Mouse (Mus musculus) midbrain, embryonic 16.5 days (tissue): ENCODE measurements around the gene A230072I06Rik. TPM values are rescaled to one million over a fixed set of nuclear protein-coding genes. Genes with fewer than 3 reads are reported as not detected.

Experiments
- ATAC-seq: fragments of 200-750 bp; cut with Nextera tagmentation; 2 replicates; pipeline ENCODE4 v1.8.0; 2017; ENCODE audit warnings: moderate TSS enrichment
- H3K27ac ChIP-seq: fragments of 300-500 bp; sonication (generic); 2 replicates; pipeline ENCODE4 v1.5.1; 2014; ENCODE audit warnings: mild to moderate bottlenecking, low read length, mixed read lengths
- H3K27me3 ChIP-seq: fragments of 300-500 bp; sonication (generic); 2 replicates; pipeline ENCODE4 v1.6.1; 2014; ENCODE audit warnings: low read depth, low read length, mixed read lengths; ENCODE audit not compliant: control insufficient read depth, insufficient read depth
- H3K36me3 ChIP-seq: fragments of 300-500 bp; sonication (generic); 2 replicates; pipeline ENCODE4 v1.6.1; 2014; ENCODE audit warnings: mild to moderate bottlenecking, low read length, moderate library complexity, mixed read lengths; ENCODE audit not compliant: control insufficient read depth, insufficient read depth
- H3K4me1 ChIP-seq: fragments of 300-500 bp; sonication (generic); 2 replicates; pipeline ENCODE4 v1.6.1; 2014; ENCODE audit warnings: mild to moderate bottlenecking, low read length, mixed read lengths; ENCODE audit not compliant: control insufficient read depth, insufficient read depth
- H3K4me2 ChIP-seq: fragments of 300-500 bp; sonication (generic); 2 replicates; pipeline ENCODE4 v1.6.1; 2014; ENCODE audit warnings: mild to moderate bottlenecking, low read length, mixed read lengths
- H3K4me3 ChIP-seq: fragments of 300-500 bp; sonication (generic); 2 replicates; pipeline ENCODE4 v1.5.1; 2014; ENCODE audit warnings: low read depth, mild to moderate bottlenecking, low read length, moderate library complexity, mixed read lengths
- H3K9ac ChIP-seq: fragments of 300-500 bp; sonication (generic); 2 replicates; pipeline ENCODE4 v1.6.1; 2014; ENCODE audit warnings: low read depth, low read length, mixed read lengths
- H3K9me3 ChIP-seq: fragments of 300-500 bp; sonication (generic); replicated peaks from 2 replicates; pipeline ENCODE4 v1.6.1; 2014; ENCODE audit warnings: mild to moderate bottlenecking, low read length, mixed read lengths; ENCODE audit not compliant: control insufficient read depth, poor library complexity, severe bottlenecking
- WGBS: fragments of 180-500 bp; shearing (Covaris S2); extraction: QIAGEN DNeasy Blood & Tissue Kit; methylation state at CpG from one replicate; pipeline ENCODE4 v1.1.7; 2014; 5-methylcytosine and 5-hydroxymethylcytosine counted together
- polyA plus RNA-seq: library from polyadenylated mRNA; unstranded; fragments of >200 nt; fragmentation: Nextera tagmentation; extraction: Ambion mirVana; gene quantifications from 2 replicates; pipeline ENCODE4 v1.2.1, GENCODE M21; 2015

Gene A230072I06Rik
- polyA plus RNA-seq, 1 experiment from 2014 or later = not detected

GRCm38 (mm10) chr8:12314258-12314657, 35.6 kb downstream of the A230072I06Rik start:
- Histone ChIP-seq H3K4me3 (no peak overlapping the region), H3K36me3 (no peaks in the 10 kb centered on the region), H3K4me1 (peaks cover 5% of the 10 kb centered on the region), H3K9me3 (no peaks in the 10 kb centered on the region), H3K4me2 (no peak overlapping the region), H3K27ac (no peak overlapping the region), H3K27me3 (peaks cover 37% of the 10 kb centered on the region), H3K9ac (no peak overlapping the region)
- 40% methylated on average over 11 of the region's 11 CpGs for WGBS
- ATAC-seq = no peak

- Histone ChIP-seq H3K4me2 (no peak overlapping the region), H3K9me3 (no peaks in the 10 kb centered on the region), H3K36me3 (no peaks in the 10 kb centered on the region), H3K27me3 (peaks cover 38% of the 10 kb centered on the region), H3K27ac (no peak overlapping the region), H3K4me1 (peaks cover 9% of the 10 kb centered on the region), H3K9ac (no peak overlapping the region), H3K4me3 (no peak overlapping the region)
- 49% methylated on average over 5 of the region's 5 CpGs for WGBS
- ATAC-seq = no peak
Observed at GRCm38 (mm10) chr8:12315177-12315576, 36.6 kb downstream of the A230072I06Rik start.

GRCm38 (mm10) chr8:12319755-12320455, 41.3 kb downstream of the A230072I06Rik start:
- 42% methylated on average over 11 of the region's 11 CpGs for WGBS
- Histone ChIP-seq H3K4me2 (no peak overlapping the region), H3K36me3 (no peaks in the 10 kb centered on the region), H3K4me3 (no peak overlapping the region), H3K4me1 (peaks cover 12% of the 10 kb centered on the region; the same call in 1 of the 2 replicates), H3K9me3 (no peaks in the 10 kb centered on the region), H3K27me3 (peaks cover 51% of the 10 kb centered on the region), H3K27ac (peak overlapping the region; percentile 61; the same call in 1 of the 2 replicates), H3K9ac (no peak overlapping the region)
- ATAC-seq = peak; percentile 79

- WGBS = 64% methylated on average over 6 of the region's 6 CpGs
- peaks cover 28% of the 10 kb centered on the region for H3K4me1 ChIP-seq
- H3K4me3 ChIP-seq = no peak overlapping the region
- no peak overlapping the region for H3K9ac ChIP-seq
- H3K4me2 ChIP-seq = no peak overlapping the region
- peaks cover 39% of the 10 kb centered on the region for H3K27me3 ChIP-seq
- no peak for ATAC-seq
- no peaks in the 10 kb centered on the region for H3K36me3 ChIP-seq
- no peaks in the 10 kb centered on the region for H3K9me3 ChIP-seq
- no peak overlapping the region for H3K27ac ChIP-seq
Observed at GRCm38 (mm10) chr8:12322071-12322470, 43.5 kb downstream of the A230072I06Rik start.

- WGBS = 37% methylated on average over 3 of the region's 3 CpGs
- Histone ChIP-seq H3K4me2 (no peak overlapping the region), H3K4me3 (no peak overlapping the region), H3K4me1 (peaks cover 39% of the 10 kb centered on the region), H3K36me3 (no peaks in the 10 kb centered on the region), H3K9ac (no peak overlapping the region), H3K27me3 (peaks cover 31% of the 10 kb centered on the region), H3K9me3 (no peaks in the 10 kb centered on the region), H3K27ac (no peak overlapping the region)
- no peak for ATAC-seq
Observed at GRCm38 (mm10) chr8:12323238-12323637, 44.6 kb downstream of the A230072I06Rik start.

- peaks cover 41% of the 10 kb centered on the region for H3K4me1 ChIP-seq
- H3K9ac ChIP-seq = no peak overlapping the region
- H3K27me3 ChIP-seq = peaks cover 32% of the 10 kb centered on the region
- H3K27ac ChIP-seq = peak overlapping the region; percentile 48
- peak overlapping the region; percentile 33 for H3K4me2 ChIP-seq
- H3K4me3 ChIP-seq = peak overlapping the region; percentile 11; the same call in 1 of the 2 replicates
- ATAC-seq = no peak
- no peaks in the 10 kb centered on the region for H3K36me3 ChIP-seq
- no peaks in the 10 kb centered on the region for H3K9me3 ChIP-seq
- WGBS = 7% methylated on average over 10 of the region's 10 CpGs
Observed at GRCm38 (mm10) chr8:12324561-12324960, 45.9 kb downstream of the A230072I06Rik start.

- Histone ChIP-seq H3K36me3 (no peaks in the 10 kb centered on the region), H3K9ac (no peak overlapping the region), H3K27me3 (peaks cover 37% of the 10 kb centered on the region), H3K27ac (peak overlapping the region; percentile 48), H3K4me2 (peak overlapping the region; percentile 33), H3K4me1 (peaks cover 39% of the 10 kb centered on the region), H3K4me3 (peak overlapping the region; percentile 11; the same call in 1 of the 2 replicates), H3K9me3 (no peaks in the 10 kb centered on the region)
- 8% methylated on average over 16 of the region's 16 CpGs for WGBS
- no peak for ATAC-seq
Observed at GRCm38 (mm10) chr8:12324991-12325601, 46.5 kb downstream of the A230072I06Rik start.

- peak; percentile 46; the same call in 1 of the 2 replicates for ATAC-seq
- no peak overlapping the region for H3K4me3 ChIP-seq
- H3K27ac ChIP-seq = peak overlapping the region; percentile 58
- no peaks in the 10 kb centered on the region for H3K9me3 ChIP-seq
- H3K4me2 ChIP-seq = peak overlapping the region; percentile 37
- no peaks in the 10 kb centered on the region for H3K36me3 ChIP-seq
- WGBS = 15% methylated on average over 13 of the region's 13 CpGs
- peaks cover 47% of the 10 kb centered on the region for H3K27me3 ChIP-seq
- H3K9ac ChIP-seq = peak overlapping the region; percentile 36; the same call in 1 of the 2 replicates
- peaks cover 37% of the 10 kb centered on the region for H3K4me1 ChIP-seq
Observed at GRCm38 (mm10) chr8:12327187-12327586, 48.6 kb downstream of the A230072I06Rik start.
